Mouse (Mus musculus) G1E-ER4 (cell line): ENCODE data around the gene Ifrd2. TPM values are rescaled to one million over a fixed set of nuclear protein-coding genes. Genes with fewer than 3 reads are reported as not detected.

Experiments
- GATA1 ChIP-seq: IDR thresholded peaks from one replicate; pipeline ENCODE4 v1.8.0; 2012; ENCODE audit warnings: low read length, inconsistent platforms
- polyA plus RNA-seq: library from polyadenylated mRNA; stranded (reverse); fragments of >175 nt; gene quantifications from 2 replicates; pipeline ENCODE4 v1.2.3, GENCODE M21; 2012

The Ifrd2 gene
- polyA plus RNA-seq, 1 experiment, result 135 TPM

GRCm38 (mm10) chr9:107581584-107581983 is 5.9 kb upstream of the Ifrd2 start:
- no peak for TF ChIP-seq GATA1

GRCm38 (mm10) chr9:107582509-107583062 is 4.9 kb upstream of the Ifrd2 start:
- no peak for TF ChIP-seq GATA1

- TF ChIP-seq GATA1, result no peak
These were observed 4.3 kb upstream of the Ifrd2 start for GRCm38 (mm10) chr9:107583174-107583573.

- TF ChIP-seq GATA1, result no peak
These were observed 938 bp upstream of the Ifrd2 start for GRCm38 (mm10) chr9:107586504-107586903.

- TF ChIP-seq GATA1, result no peak
These were observed 594 bp downstream of the Ifrd2 start for GRCm38 (mm10) chr9:107587833-107588639.

GRCm38 (mm10) chr9:107590058-107590772 is 2.8 kb downstream of the Ifrd2 start:
- TF ChIP-seq GATA1, result no peak

GRCm38 (mm10) chr9:107590773-107591060 is 3.3 kb downstream of the Ifrd2 start:
- TF ChIP-seq GATA1, result no peak

GRCm38 (mm10) chr9:107593101-107593976 is 5.9 kb downstream of the Ifrd2 start:
- no peak for TF ChIP-seq GATA1

- no peak for TF ChIP-seq GATA1
These were observed 7.0 kb downstream of the Ifrd2 start for GRCm38 (mm10) chr9:107594281-107595062.

- no peak for TF ChIP-seq GATA1
These were observed 9.5 kb downstream of the Ifrd2 start for GRCm38 (mm10) chr9:107596619-107597569.

GRCm38 (mm10) chr9:107598385-107598784 is 10.9 kb downstream of the Ifrd2 start:
- TF ChIP-seq GATA1, result no peak

GRCm38 (mm10) chr9:107599433-107599832 is 12.0 kb downstream of the Ifrd2 start:
- no peak for TF ChIP-seq GATA1

GRCm38 (mm10) chr9:107599842-107600241 is 12.4 kb downstream of the Ifrd2 start:
- no peak for TF ChIP-seq GATA1

GRCm38 (mm10) chr9:107600745-107601144 is 13.3 kb downstream of the Ifrd2 start:
- TF ChIP-seq GATA1, result no peak
